Mouse (Mus musculus) forelimb bud, embryonic 11.5 days (tissue): ENCODE results near the gene Necab2.

ENCODE experiments used
- DNase-seq: peaks from one replicate; pipeline ENCODE4 v3.0.0-alpha.2; 2012; ENCODE audit warnings: low read depth, low spot score

The Necab2 gene

DNA sequence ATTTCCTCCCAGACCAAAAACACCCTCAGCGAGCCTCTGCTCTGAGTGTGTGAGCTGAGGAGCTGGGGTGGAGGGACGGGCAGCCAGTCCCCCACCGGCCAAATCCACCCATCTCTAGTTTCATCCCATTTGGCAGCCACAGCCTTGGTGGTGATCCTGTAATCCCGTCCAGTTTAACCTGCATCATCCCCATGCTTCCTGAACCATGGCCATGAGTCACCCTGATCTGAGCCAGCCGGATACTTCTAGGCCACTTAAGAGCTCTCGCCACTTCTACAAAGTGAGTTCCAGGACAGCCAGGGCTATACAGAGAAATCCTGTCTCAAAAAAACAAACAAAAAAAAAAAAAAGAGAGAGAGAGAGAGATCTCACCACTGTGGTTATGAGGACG lies 18.2 kb upstream of the Necab2 start:
- no peak for DNase-seq

GRCm38 (mm10) chr8:119428766-119429327 lies 17.7 kb upstream of the Necab2 start:
- no peak for DNase-seq

DNA sequence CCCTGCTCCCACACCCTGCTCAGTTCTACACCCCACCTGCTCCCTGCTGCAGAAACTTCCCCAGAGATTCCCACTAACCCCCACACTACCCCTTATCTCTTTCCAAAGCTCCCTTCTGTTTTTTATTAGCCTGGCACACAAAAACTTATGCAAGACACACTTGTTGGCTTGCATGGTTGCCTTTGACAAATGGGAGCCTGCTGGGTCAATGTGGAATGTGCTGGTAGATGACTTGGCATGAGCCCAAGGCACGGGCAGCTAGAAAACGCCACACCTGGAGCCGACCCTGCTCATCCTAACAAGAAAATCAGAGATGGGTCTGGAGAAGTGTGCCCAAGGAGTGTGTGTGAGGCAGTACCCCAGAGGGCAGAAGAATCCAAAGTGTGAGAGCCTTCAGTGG lies 17.0 kb upstream of the Necab2 start:
- no peak for DNase-seq

DNA sequence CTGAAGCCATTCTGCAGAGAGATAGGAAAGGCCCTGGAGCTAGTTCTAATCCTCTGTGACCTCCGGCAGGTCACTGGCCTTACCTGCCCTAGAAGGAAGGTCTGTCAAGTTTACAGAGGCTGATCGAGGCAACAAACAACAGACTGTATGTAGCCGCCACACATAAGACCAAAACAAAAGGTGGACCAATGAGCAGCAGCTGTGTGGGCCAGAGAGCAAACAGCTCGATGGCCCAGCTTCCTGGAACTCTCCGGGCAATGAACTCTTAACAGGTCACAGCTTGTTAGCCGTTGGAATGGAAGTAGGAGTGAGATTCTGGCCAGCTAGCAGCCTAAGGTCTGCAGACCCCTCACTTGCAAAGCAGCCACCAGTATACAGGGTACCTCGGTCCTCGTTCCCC lies 16.3 kb upstream of the Necab2 start:
- no peak for DNase-seq

DNA sequence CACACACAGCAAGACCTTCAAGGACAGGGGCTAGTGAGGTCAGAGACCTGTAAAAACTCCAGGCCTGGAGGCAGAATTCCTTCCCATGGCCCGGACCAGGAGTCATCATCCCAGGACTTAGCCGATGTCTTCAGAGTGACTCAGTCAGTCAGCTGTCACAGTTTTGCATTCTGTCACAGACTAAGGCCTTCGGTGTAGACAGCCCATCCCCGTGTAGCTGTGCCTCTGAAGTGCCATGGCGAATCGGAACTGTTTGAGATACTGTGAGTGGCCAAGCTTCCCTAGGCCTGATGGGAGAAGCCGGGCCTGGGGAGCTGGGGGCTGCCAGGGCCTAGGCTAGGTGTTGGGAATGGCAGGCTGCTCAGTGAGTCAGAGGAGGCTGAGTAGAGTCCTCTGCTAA lies 15.8 kb upstream of the Necab2 start:
- DNase-seq: no peak

- DNase-seq: no peak
These were observed 14.1 kb upstream of the Necab2 start for GRCm38 (mm10) chr8:119432372-119432771.

- no peak for DNase-seq
These were observed 12.8 kb upstream of the Necab2 start, which contains the start of gene Osgin1 for GRCm38 (mm10) chr8:119433582-119434174. Gene Osgin1, plus strand, starts transcription at chr8:119434124.

DNA sequence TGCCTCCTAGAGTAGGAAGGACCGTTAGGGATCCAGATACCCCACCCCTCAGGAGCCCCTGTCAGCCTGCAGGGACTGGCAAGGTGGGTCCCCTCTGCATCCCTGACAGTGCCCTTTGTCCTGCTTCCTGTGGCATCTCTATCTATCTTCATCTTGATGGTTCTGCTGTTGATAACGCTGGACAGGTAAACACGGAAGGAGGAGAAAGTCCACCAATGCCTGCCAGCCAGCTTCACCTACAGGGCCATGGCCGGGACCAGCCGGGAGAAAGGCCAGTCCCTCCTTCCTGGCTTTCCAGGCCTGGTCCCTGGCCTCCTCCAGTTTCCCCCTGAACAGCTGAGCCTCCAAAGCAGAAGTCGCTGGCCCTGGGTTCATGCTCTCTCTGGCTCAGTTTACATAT lies 11.9 kb upstream of the Necab2 start:
- no peak for DNase-seq

DNA sequence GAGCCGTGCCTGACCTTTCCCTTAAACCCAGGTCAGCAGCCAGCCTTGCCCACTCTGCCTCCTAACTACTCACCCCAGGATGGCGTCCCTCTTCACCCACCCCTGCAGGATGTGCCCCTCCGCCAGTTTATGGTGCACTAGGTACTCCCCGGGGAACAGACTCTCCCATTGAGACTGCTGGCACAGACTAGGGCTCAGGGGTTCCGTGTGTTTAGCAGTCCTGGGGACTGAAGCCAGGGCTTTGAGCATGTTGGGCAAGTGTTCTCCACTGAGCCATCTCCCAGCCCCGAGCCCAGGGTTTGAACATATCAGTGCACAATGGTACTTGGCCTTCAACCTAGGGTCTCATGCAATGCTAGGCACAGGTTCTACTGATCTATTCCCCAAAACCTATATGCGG lies 11.0 kb upstream of the Necab2 start:
- no peak for DNase-seq

DNA sequence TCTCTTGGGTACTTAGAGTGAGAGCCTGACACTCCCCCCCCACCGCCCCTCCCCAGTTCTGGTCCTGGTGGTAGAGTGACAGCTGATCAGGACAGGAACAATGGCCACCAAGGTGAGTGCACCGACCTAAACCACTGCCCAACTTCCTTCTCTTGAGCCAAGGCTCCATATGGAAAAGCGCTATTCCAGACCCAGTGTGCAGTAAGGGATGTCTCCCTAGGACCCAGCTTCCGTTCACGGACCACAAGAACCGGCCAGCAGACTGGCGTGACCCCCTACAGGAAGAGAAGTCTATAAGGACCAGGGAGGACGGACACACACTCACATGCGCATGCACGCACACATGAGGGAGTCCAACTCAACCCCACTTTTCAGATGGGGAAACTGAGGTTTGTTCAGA lies 10.2 kb upstream of the Necab2 start:
- DNase-seq: no peak

- DNase-seq: no peak
These were observed 9.6 kb upstream of the Necab2 start for GRCm38 (mm10) chr8:119436933-119437332.

DNA sequence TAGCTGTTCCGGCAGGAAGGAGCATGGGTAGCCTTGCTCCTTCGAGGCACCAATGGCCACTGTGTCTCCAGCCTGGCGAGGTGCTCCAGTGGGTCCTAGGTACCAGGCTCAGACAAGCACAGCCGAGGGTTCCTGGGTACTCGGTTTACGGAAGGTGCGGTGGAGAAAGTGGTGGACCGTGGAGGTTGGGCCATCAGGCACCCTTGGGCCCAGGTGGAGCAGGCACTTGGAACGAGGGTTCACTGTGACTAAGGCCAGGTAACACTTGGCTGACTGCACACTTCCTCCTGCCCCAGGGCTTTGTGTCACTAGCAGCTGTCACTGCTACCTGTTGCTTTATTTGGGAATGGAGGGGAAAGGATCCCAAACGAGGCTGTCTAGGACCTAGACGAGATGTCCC lies 9.0 kb upstream of the Necab2 start:
- no peak for DNase-seq

GRCm38 (mm10) chr8:119438876-119439275 lies 7.6 kb upstream of the Necab2 start:
- DNase-seq: no peak

- DNase-seq: no peak
These were observed 7.1 kb upstream of the Necab2 start for GRCm38 (mm10) chr8:119439424-119439823.

- no peak for DNase-seq
These were observed 6.6 kb upstream of the Necab2 start for GRCm38 (mm10) chr8:119439893-119440249.

GRCm38 (mm10) chr8:119440250-119440951 lies 6.1 kb upstream of the Necab2 start:
- peak; percentile 89 for DNase-seq

GRCm38 (mm10) chr8:119440952-119441270 lies 5.6 kb upstream of the Necab2 start:
- DNase-seq: no peak

GRCm38 (mm10) chr8:119442013-119442412 lies 4.5 kb upstream of the Necab2 start:
- DNase-seq: no peak

GRCm38 (mm10) chr8:119442970-119443369 lies 3.5 kb upstream of the Necab2 start:
- DNase-seq: no peak

DNA sequence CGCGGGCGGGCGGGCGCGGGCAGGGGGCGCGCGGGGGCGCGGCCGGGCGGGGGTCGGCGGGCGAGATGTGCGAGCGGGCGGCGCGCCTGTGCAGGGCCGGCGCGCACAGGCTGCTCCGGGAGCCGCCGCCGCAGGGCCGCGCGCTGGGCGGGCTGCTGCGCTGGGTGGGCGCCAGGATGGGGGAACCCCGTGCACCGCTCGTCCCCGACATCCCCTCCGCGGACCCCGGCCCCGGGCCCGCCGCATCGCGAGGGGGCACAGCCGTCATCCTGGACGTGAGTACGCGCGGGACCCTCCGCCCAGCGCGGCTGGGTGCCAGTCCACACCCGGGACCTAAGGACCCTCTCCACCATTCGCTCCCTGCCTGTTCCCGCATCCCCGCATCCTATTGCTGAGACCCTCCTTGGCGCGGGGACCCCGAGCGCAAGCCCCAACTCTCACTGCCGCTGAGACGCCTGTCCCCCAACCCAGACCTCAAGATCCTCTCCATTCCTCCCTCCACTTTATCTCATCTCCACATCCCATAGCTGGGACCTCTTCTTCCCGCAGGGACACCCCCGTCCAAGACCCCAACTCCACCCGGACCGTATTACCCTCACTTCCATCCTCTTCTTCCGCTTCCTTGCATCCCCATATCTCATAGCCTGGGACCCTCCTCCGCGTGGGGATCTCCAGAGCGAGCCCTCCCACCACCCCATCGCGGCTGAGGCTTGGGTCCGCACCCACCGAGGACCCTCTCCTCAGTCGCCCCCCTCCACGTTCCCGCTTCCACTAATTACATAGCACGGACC lies 666 bp downstream of the Necab2 start:
- DNase-seq: no peak

DNA sequence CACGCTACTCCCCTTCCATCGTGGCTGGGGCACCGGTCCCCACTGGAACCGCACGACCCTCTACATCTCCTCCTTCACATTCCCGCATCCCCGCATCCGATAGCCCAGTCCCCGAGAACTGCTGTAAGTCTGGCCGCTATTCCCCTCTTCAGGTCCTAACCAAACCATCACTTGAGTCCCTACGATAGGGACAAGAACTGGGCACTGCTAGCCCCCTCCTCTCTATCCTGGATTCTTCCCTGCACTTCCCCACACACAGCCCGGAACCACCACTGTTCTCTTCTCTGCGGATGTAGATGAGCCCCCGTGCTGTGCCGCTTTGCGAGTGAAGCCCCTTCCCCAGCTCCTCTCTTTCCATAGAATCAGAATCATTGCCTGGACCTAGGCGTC lies 1.3 kb downstream of the Necab2 start:
- no peak for DNase-seq

GRCm38 (mm10) chr8:119449627-119450026 lies 3.1 kb downstream of the Necab2 start:
- DNase-seq: no peak

- DNase-seq: no peak
These were observed 4.6 kb downstream of the Necab2 start for GRCm38 (mm10) chr8:119451131-119451530.
